Mouse (Mus musculus) kidney, adult 2 months (tissue): ENCODE measurements around the gene Calhm2.

Experiments
- CTCF ChIP-seq: fragments of 200-500 bp; conservative IDR thresholded peaks from 2 replicates; pipeline ENCODE4 v1.5.1; 2011; ENCODE audit warnings: low read depth, mild to moderate bottlenecking, control low read depth, low read length, moderate library complexity, mixed read lengths; ENCODE audit not compliant: insufficient read depth, insufficient read length
- POLR2A ChIP-seq: fragments of 200-500 bp; IDR thresholded peaks from one replicate; pipeline ENCODE4 v1.6.1; 2011; ENCODE audit warnings: low read depth, low read length, control low read depth

DNA sequence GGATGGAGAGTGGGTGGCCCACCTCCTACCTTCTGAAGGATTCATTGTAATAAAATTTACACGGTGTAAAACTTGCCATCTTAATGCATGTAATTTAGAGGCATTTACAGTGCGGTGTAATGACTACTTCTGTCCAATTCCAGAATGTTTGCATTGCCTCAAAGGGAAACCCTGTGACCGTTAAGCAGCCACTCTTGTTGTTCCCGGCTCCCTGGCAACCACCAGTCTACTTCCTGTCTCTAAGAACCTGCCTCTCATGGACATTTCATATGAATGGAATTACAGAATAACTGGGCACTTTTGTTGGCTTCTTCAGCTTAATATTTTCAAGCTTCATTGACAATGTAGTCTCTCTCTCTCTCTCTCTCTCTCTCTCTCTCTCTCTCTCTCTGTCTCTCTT is 46.6 kb upstream of the Calhm2 start:
- TF ChIP-seq POLR2A (no peak), CTCF (no peak)
